Mouse (Mus musculus): ENCODE measurements around the gene Sfmbt1. TPM values are rescaled to one million over a fixed set of nuclear protein-coding genes. Genes with fewer than 3 reads are reported as not detected.

The Sfmbt1 gene
- polyA plus RNA-seq, 1 experiment from 2014 or later = 11.1 TPM

DNA sequence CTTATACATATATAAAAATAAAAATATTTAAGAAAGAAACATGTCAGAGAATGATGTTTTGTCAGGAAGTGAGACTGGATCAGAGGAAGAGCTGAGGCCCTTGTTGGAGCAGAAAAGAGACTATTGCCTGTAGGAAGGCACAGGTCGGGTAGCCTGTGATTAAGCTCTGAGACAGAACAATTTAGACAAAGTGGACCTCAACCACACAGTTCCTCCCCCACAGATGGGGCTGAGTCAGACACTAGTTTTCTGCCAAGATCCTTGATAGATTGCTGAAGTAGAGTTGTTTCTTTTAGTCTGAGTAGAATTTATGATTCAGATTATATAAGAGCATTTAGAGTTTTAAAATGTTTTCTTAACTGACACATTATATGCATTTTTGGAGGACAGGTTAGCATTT lies 74.8 kb downstream of the Sfmbt1 start:
- Histone ChIP-seq H3K4me3 (ENCODE audit: control insufficient read depth in 1 of 2, insufficient read depth in 1 of 2, low read depth in 1 of 2, low read length in 2 of 2) (no peak overlapping the region), H3K9ac (ENCODE audit: low read length) (no peak overlapping the region), H3K27ac (replicated peaks in 1 of 2; ENCODE audit: control insufficient read depth in 1 of 2, insufficient read depth in 1 of 2, low read depth in 2 of 2, low read length in 2 of 2) (no peak overlapping the region), H3K4me2 (ENCODE audit: low read length) (no peak overlapping the region), H3K9me3 (ENCODE audit: control insufficient read depth, low read length) (no peaks in the 10 kb centered on the region), H3K27me3 (ENCODE audit: control insufficient read depth, insufficient read depth, low read length) (no peaks in the 10 kb centered on the region), H3K36me3 (ENCODE audit: control insufficient read depth, insufficient read depth, low read length) (peaks cover 28% of the 10 kb centered on the region), H3K4me1 (ENCODE audit: control insufficient read depth in 2 of 2, insufficient read depth in 2 of 2, low read length in 2 of 2) (no peaks in the 10 kb centered on the region)
- no peak for ATAC-seq (ENCODE audit: insufficient number of reproducible peaks, insufficient read depth, low FRiP score, low read depth)
- 52% methylated on average over 1 of the region's 1 CpGs for WGBS

DNA sequence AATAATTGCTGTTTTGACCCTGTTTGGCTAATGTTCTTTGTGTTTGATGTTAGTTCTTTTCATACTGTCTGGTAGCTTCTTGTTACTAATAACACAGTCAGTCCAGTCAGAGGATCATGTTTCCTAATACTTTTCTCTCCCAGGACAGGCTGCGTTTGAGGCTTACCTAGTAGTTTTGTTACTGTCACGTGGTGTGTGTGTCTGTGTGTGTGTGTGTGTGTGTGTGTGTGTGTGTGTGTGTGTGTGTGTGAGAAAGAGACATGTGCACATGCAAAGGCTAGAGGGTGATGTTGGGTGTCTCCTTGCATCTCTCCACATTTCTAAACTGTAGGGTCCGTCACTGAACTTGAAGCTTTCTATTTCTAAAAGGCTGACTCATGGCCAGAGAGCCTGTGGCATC lies 78.2 kb downstream of the Sfmbt1 start:
- no peak overlapping the region for H3K4me2 ChIP-seq (ENCODE audit: low read length)
- no peak overlapping the region for H3K9ac ChIP-seq (ENCODE audit: low read length)
- no peaks in the 10 kb centered on the region for H3K27me3 ChIP-seq (ENCODE audit: control insufficient read depth, insufficient read depth, low read length)
- no peaks in the 10 kb centered on the region; the same call in 1 of the 2 replicates for H3K9me3 ChIP-seq (ENCODE audit: control insufficient read depth, low read length)
- peaks cover 21% of the 10 kb centered on the region for H3K36me3 ChIP-seq (ENCODE audit: control insufficient read depth, insufficient read depth, low read length)
- no peak overlapping the region for H3K27ac ChIP-seq (replicated peaks in 1 of 2; ENCODE audit: control insufficient read depth in 1 of 2, insufficient read depth in 1 of 2, low read depth in 2 of 2, low read length in 2 of 2)
- H3K4me1 ChIP-seq (ENCODE audit: control insufficient read depth in 2 of 2, insufficient read depth in 2 of 2, low read length in 2 of 2) = no peaks in the 10 kb centered on the region
- H3K4me3 ChIP-seq (ENCODE audit: control insufficient read depth in 1 of 2, insufficient read depth in 1 of 2, low read depth in 1 of 2, low read length in 2 of 2) = no peak overlapping the region
- ATAC-seq (ENCODE audit: insufficient number of reproducible peaks, insufficient read depth, low FRiP score, low read depth) = no peak
- 93% methylated on average over 3 of the region's 3 CpGs for WGBS

DNA sequence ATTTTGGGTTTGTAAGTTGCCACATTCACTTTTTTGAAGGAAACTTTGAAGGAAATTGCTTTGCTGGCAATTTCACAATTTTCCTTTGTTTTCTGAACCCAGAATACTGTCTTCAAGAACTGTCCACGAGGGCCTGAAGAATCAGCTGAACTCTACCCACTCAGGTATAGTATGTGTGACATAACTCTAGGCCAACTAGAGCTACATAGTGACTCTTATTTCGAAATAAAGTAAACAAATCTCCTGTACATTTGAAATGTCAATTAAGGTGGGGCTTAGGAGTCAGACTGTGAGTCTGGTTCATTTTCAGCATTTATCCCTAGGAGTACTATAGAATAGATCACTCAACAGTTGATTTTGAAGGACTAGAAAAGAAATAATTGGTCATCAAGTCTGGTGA lies 87.1 kb downstream of the Sfmbt1 start:
- 89% methylated on average over 2 of the region's 2 CpGs for WGBS
- Histone ChIP-seq H3K4me2 (ENCODE audit: low read length) (no peak overlapping the region), H3K4me3 (ENCODE audit: control insufficient read depth in 1 of 2, insufficient read depth in 1 of 2, low read depth in 1 of 2, low read length in 2 of 2) (no peak overlapping the region), H3K4me1 (ENCODE audit: control insufficient read depth in 2 of 2, insufficient read depth in 2 of 2, low read length in 2 of 2) (0 out of 4 replicates have a peak, but pooled peaks cover 0 to 3% of the 10 kb centered on the region in 2 experiments), H3K27ac (replicated peaks in 1 of 2; ENCODE audit: control insufficient read depth in 1 of 2, insufficient read depth in 1 of 2, low read depth in 2 of 2, low read length in 2 of 2) (no peak overlapping the region), H3K27me3 (ENCODE audit: control insufficient read depth, insufficient read depth, low read length) (no peaks in the 10 kb centered on the region), H3K36me3 (ENCODE audit: control insufficient read depth, insufficient read depth, low read length) (peaks cover 33% of the 10 kb centered on the region), H3K9ac (ENCODE audit: low read length) (no peak overlapping the region), H3K9me3 (ENCODE audit: control insufficient read depth, low read length) (no peaks in the 10 kb centered on the region)
- no peak for ATAC-seq (ENCODE audit: insufficient number of reproducible peaks, insufficient read depth, low FRiP score, low read depth)

- Histone ChIP-seq H3K27ac (replicated peaks in 1 of 2; ENCODE audit: control insufficient read depth in 1 of 2, insufficient read depth in 1 of 2, low read depth in 2 of 2, low read length in 2 of 2) (no peak overlapping the region), H3K4me2 (ENCODE audit: low read length) (no peak overlapping the region), H3K36me3 (ENCODE audit: control insufficient read depth, insufficient read depth, low read length) (peaks cover 27% of the 10 kb centered on the region), H3K4me3 (ENCODE audit: control insufficient read depth in 1 of 2, insufficient read depth in 1 of 2, low read depth in 1 of 2, low read length in 2 of 2) (no peak overlapping the region), H3K4me1 (ENCODE audit: control insufficient read depth in 2 of 2, insufficient read depth in 2 of 2, low read length in 2 of 2) (peaks cover under 1 to 1% of the 10 kb centered on the region in 2 experiments), H3K9ac (ENCODE audit: low read length) (no peak overlapping the region), H3K27me3 (ENCODE audit: control insufficient read depth, insufficient read depth, low read length) (no peaks in the 10 kb centered on the region), H3K9me3 (ENCODE audit: control insufficient read depth, low read length) (no peaks in the 10 kb centered on the region)
- WGBS = 79% methylated on average over 3 of the region's 3 CpGs
- no peak for ATAC-seq (ENCODE audit: insufficient number of reproducible peaks, insufficient read depth, low FRiP score, low read depth)
Observed at GRCm38 (mm10) chr14:30821136-30821535, 106.5 kb downstream of the Sfmbt1 start.

- no peak overlapping the region for H3K27ac ChIP-seq (replicated peaks in 1 of 2; ENCODE audit: control insufficient read depth in 1 of 2, insufficient read depth in 1 of 2, low read depth in 2 of 2, low read length in 2 of 2)
- WGBS = 63% methylated on average over 6 of the region's 6 CpGs
- no peak overlapping the region for H3K9ac ChIP-seq (ENCODE audit: low read length)
- H3K4me1 ChIP-seq (ENCODE audit: control insufficient read depth in 2 of 2, insufficient read depth in 2 of 2, low read length in 2 of 2) = peaks cover 19 to 31% of the 10 kb centered on the region in 2 experiments
- H3K4me2 ChIP-seq (ENCODE audit: low read length) = no peak overlapping the region
- no peak for ATAC-seq (ENCODE audit: insufficient number of reproducible peaks, insufficient read depth, low FRiP score, low read depth)
- peaks cover 5% of the 10 kb centered on the region for H3K36me3 ChIP-seq (ENCODE audit: control insufficient read depth, insufficient read depth, low read length)
- H3K4me3 ChIP-seq (ENCODE audit: control insufficient read depth in 1 of 2, insufficient read depth in 1 of 2, low read depth in 1 of 2, low read length in 2 of 2) = no peak overlapping the region
- H3K9me3 ChIP-seq (ENCODE audit: control insufficient read depth, low read length) = no peaks in the 10 kb centered on the region
- no peaks in the 10 kb centered on the region for H3K27me3 ChIP-seq (ENCODE audit: control insufficient read depth, insufficient read depth, low read length)
Observed at GRCm38 (mm10) chr14:30824456-30824995, 109.9 kb downstream of the Sfmbt1 start.

- Histone ChIP-seq H3K36me3 (ENCODE audit: control insufficient read depth, insufficient read depth, low read length) (0 out of 2 replicates have a peak, but pooled peaks cover under 1% of the 10 kb centered on the region), H3K27me3 (ENCODE audit: control insufficient read depth, insufficient read depth, low read length) (no peaks in the 10 kb centered on the region), H3K4me2 (ENCODE audit: low read length) (peak overlapping the region; percentile 87), H3K4me1 (ENCODE audit: control insufficient read depth in 2 of 2, insufficient read depth in 2 of 2, low read length in 2 of 2) (peaks cover 21 to 36% of the 10 kb centered on the region in 2 experiments), H3K9me3 (ENCODE audit: control insufficient read depth, low read length) (no peaks in the 10 kb centered on the region), H3K9ac (ENCODE audit: low read length) (peak overlapping the region; percentile 85), H3K4me3 (ENCODE audit: control insufficient read depth in 1 of 2, insufficient read depth in 1 of 2, low read depth in 1 of 2, low read length in 2 of 2) (peak overlapping the region; percentile 90), H3K27ac (replicated peaks in 1 of 2; ENCODE audit: control insufficient read depth in 1 of 2, insufficient read depth in 1 of 2, low read depth in 2 of 2, low read length in 2 of 2) (no peak overlapping the region)
- WGBS = 34% methylated on average over 5 of the region's 5 CpGs
- ATAC-seq (ENCODE audit: insufficient number of reproducible peaks, insufficient read depth, low FRiP score, low read depth) = no peak
Observed at GRCm38 (mm10) chr14:30825021-30825475, 110.4 kb downstream of the Sfmbt1 start.

DNA sequence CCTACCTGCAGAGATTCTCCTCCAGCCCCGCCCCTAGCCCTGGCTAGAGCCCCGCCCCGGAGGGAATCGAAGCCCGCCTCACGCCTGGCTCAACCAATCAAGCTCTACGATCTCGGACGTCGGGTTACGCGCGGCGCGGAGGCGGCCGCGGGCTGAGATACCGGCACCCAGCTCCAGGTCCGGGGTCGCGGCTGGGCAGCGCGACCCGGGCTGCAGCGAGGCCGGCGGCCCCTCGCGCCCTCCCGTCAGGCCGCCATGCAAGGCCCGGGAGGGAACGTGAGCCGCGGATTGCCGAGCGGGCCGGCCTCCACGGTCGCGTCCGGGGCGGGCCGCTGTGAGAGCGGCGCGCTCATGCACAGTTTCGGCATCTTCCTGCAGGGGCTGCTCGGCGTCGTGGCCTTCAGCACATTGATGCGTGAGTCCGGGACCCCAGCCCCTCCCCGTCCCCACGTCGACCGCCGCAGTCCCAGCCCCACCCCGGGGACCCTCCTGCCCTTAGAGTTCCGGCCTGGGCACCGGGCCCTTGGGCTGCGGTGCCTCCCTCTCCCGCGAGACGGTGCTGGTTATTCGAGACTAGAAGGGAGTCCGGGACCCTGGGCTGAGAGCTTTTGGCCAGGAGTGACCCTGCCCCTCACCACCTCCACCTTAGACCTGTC lies 111.0 kb downstream of the Sfmbt1 start, which contains the start of gene Tmem110:
Gene Tmem110, plus strand, starts transcription at position 115 of the 656 bp plus-strand sequence.
- ATAC-seq (ENCODE audit: insufficient number of reproducible peaks, insufficient read depth, low FRiP score, low read depth) = peak; percentile 88
- peak within 1 kb of the TSS; percentile 90 for H3K4me3 ChIP-seq (ENCODE audit: control insufficient read depth in 1 of 2, insufficient read depth in 1 of 2, low read depth in 1 of 2, low read length in 2 of 2)
- peak within 1 kb of the TSS; percentile 24 to 46; a peak in 2 of 4 replicates for H3K27ac ChIP-seq (replicated peaks in 1 of 2; ENCODE audit: control insufficient read depth in 1 of 2, insufficient read depth in 1 of 2, low read depth in 2 of 2, low read length in 2 of 2)
- under 1% methylated on average over 57 of the region's 68 CpGs for WGBS
- no peaks in the 10 kb centered on the region for H3K27me3 ChIP-seq (ENCODE audit: control insufficient read depth, insufficient read depth, low read length)
- H3K9me3 ChIP-seq (ENCODE audit: control insufficient read depth, low read length) = no peaks in the 10 kb centered on the region
- H3K4me2 ChIP-seq (ENCODE audit: low read length) = peak within 1 kb of the TSS; percentile 87
- no peaks in the 10 kb centered on the region for H3K36me3 ChIP-seq (ENCODE audit: control insufficient read depth, insufficient read depth, low read length)
- peak within 1 kb of the TSS; percentile 85 for H3K9ac ChIP-seq (ENCODE audit: low read length)
- H3K4me1 ChIP-seq (ENCODE audit: control insufficient read depth in 2 of 2, insufficient read depth in 2 of 2, low read length in 2 of 2) = peaks cover 21 to 38% of the 10 kb centered on the region in 2 experiments

Data from heart, embryonic 14.5 days (tissue).